Mouse (Mus musculus): ENCODE data around the gene Nop16. TPM values are rescaled to one million over a fixed set of nuclear protein-coding genes. Genes with fewer than 3 reads are reported as not detected.

Gene Nop16
- polyA plus RNA-seq, 1 experiment from 2014 or later, result 95.6 TPM

DNA sequence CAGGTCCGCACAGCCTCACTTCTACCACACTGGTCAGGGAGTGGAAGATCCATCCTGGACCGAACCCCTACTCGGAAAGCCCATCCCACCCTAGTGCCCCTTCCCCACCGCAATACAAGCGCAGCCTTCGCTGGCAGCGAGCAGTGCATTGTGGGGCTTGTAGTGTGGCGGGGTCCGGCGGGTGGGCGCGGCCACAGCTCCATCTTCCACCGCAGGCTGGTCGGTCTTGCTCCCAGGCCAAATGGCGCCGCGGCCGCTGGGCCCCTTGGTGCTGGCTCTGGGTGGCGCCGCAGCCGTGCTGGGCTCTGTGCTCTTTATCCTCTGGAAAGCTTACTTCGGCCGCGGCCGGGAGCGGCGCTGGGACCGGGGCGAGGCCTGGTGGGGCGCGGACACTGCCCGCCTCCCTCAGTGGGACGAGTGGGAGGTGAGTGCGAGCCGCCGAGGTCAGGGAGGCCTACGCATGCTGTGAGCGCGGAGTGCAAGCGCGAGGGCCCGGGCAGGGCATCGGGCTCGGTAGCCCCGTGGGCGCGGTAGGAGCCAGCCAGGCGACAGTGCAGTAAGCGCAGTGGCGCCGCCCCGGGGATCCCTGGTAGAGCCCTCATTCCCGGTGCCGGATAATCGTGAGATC is 14.9 kb downstream of the Nop16 start, which contains the start of gene Arl10:
Gene Arl10, plus strand, starts transcription at position 162 of the 628 bp plus-strand sequence.
- H3K27ac ChIP-seq (replicated peaks; ENCODE audit: low read depth, low read length), result peak within 1 kb of the TSS; percentile 22
- peak within 1 kb of the TSS; percentile 86 for H3K4me3 ChIP-seq (ENCODE audit: low read depth, low read length)
- peak within 1 kb of the TSS; percentile 90 for H3K4me2 ChIP-seq (ENCODE audit: low read depth, severe bottlenecking)
- H3K27me3 ChIP-seq (ENCODE audit: control insufficient read depth, insufficient read depth, low read length), result no peaks in the 10 kb centered on the region
- DNase-seq (ENCODE audit: low spot score), result peak; percentile 90
- peaks cover 4% of the 10 kb centered on the region; the same call in 1 of the 2 replicates for H3K4me1 ChIP-seq (ENCODE audit: control insufficient read depth, insufficient read depth, low read length)
- H3K36me3 ChIP-seq (ENCODE audit: control insufficient read depth, insufficient read depth, low read length), result peaks cover 10% of the 10 kb centered on the region
- peak within 1 kb of the TSS; percentile 78 for H3K9ac ChIP-seq (ENCODE audit: low read length)
- ATAC-seq (ENCODE audit: insufficient number of reproducible peaks, low FRiP score, low TSS enrichment, low read depth), result peak; percentile 88
- no peaks in the 10 kb centered on the region for H3K9me3 ChIP-seq (ENCODE audit: control insufficient read depth, low read length)
- under 1% methylated on average over 55 of the region's 55 CpGs for WGBS

DNA sequence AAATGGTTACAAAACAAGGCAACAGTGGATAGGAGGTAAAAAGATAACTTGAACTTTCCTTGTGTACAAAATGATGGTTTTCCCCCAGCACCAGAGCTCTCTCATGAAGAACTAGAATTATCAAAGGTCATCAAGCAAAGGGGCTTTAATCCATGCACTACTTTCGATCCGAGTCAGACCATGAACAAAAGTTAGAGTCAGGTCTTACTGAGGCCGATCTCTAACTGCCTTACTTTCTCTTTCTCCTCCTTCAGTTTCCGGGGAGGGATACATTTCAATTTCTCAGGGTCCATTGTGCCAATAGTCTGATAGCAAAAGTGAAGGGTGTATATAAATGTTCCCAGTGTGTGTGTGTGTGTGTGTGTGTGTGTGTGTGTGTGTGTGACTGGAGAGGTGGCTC is 17.3 kb downstream of the Nop16 start:
- 85% methylated on average over 4 of the region's 4 CpGs for WGBS
- no peaks in the 10 kb centered on the region for H3K27me3 ChIP-seq (ENCODE audit: control insufficient read depth, insufficient read depth, low read length)
- H3K27ac ChIP-seq (replicated peaks; ENCODE audit: low read depth, low read length), result no peak overlapping the region
- ATAC-seq (ENCODE audit: insufficient number of reproducible peaks, low FRiP score, low TSS enrichment, low read depth) (no peak), DNase-seq (ENCODE audit: low spot score) (no peak)
- no peak overlapping the region for H3K4me2 ChIP-seq (ENCODE audit: low read depth, severe bottlenecking)
- no peaks in the 10 kb centered on the region for H3K9me3 ChIP-seq (ENCODE audit: control insufficient read depth, low read length)
- peaks cover 3% of the 10 kb centered on the region; the same call in 1 of the 2 replicates for H3K36me3 ChIP-seq (ENCODE audit: control insufficient read depth, insufficient read depth, low read length)
- peaks cover 4% of the 10 kb centered on the region; the same call in 1 of the 2 replicates for H3K4me1 ChIP-seq (ENCODE audit: control insufficient read depth, insufficient read depth, low read length)
- H3K9ac ChIP-seq (ENCODE audit: low read length), result no peak overlapping the region
- H3K4me3 ChIP-seq (ENCODE audit: low read depth, low read length), result no peak overlapping the region

DNA sequence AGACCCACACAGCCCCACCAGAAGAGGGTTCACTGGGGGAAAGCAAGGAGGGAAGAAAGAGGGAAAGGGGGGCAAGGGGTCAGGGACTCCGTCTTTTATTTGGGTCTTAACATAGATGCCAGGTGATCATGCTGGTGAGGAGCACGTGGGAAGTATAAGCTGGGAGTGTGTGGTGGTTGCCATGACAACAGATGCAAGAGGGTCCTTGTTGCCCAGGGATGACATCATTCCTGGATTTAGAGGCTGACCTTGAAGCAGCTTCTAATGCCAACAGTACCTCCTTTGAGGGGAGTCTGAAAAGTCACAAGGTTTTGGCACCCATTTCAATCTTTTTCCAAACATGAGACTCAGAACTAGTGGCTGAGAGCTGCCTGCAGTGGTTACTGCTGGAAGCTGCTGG is 18.3 kb downstream of the Nop16 start:
- peaks cover 4% of the 10 kb centered on the region; the same call in 1 of the 2 replicates for H3K4me1 ChIP-seq (ENCODE audit: control insufficient read depth, insufficient read depth, low read length)
- DNase-seq (ENCODE audit: low spot score), result no peak
- H3K36me3 ChIP-seq (ENCODE audit: control insufficient read depth, insufficient read depth, low read length), result no peaks in the 10 kb centered on the region
- H3K4me2 ChIP-seq (ENCODE audit: low read depth, severe bottlenecking), result no peak overlapping the region
- no peak overlapping the region for H3K27ac ChIP-seq (replicated peaks; ENCODE audit: low read depth, low read length)
- H3K27me3 ChIP-seq (ENCODE audit: control insufficient read depth, insufficient read depth, low read length), result no peaks in the 10 kb centered on the region
- no peak overlapping the region for H3K4me3 ChIP-seq (ENCODE audit: low read depth, low read length)
- no peak for ATAC-seq (ENCODE audit: insufficient number of reproducible peaks, low FRiP score, low TSS enrichment, low read depth)
- H3K9me3 ChIP-seq (ENCODE audit: control insufficient read depth, low read length), result no peaks in the 10 kb centered on the region
- WGBS, result 49% methylated on average over 2 of the region's 2 CpGs
- no peak overlapping the region for H3K9ac ChIP-seq (ENCODE audit: low read length)

DNA sequence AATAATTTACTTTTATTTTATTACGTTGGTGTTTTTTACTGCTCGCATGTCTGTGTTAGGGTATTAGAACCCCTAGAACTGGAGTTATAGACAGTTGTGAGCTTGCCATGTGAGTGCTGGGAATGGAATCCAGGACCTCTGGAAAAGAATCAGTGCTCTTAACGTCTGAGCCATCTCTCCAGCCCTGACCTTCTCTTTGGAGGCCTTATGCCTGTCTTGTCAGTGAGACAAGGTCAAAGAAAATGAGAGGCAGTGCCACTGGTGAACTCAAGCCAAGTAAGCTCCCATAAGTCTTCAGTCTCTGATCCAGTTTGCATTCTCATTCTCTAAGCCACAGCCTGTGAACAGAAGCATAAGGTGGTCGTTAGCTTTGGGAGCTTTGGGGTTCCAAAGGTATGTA is 19.2 kb downstream of the Nop16 start:
- H3K4me2 ChIP-seq (ENCODE audit: low read depth, severe bottlenecking), result no peak overlapping the region
- H3K9ac ChIP-seq (ENCODE audit: low read length), result no peak overlapping the region
- H3K36me3 ChIP-seq (ENCODE audit: control insufficient read depth, insufficient read depth, low read length), result no peaks in the 10 kb centered on the region
- H3K4me1 ChIP-seq (ENCODE audit: control insufficient read depth, insufficient read depth, low read length), result peaks cover under 1% of the 10 kb centered on the region; the same call in 1 of the 2 replicates
- no peaks in the 10 kb centered on the region for H3K9me3 ChIP-seq (ENCODE audit: control insufficient read depth, low read length)
- H3K27ac ChIP-seq (replicated peaks; ENCODE audit: low read depth, low read length), result no peak overlapping the region
- no peaks in the 10 kb centered on the region for H3K27me3 ChIP-seq (ENCODE audit: control insufficient read depth, insufficient read depth, low read length)
- DNase-seq (ENCODE audit: low spot score), result no peak
- 72% methylated on average over 4 of the region's 4 CpGs for WGBS
- H3K4me3 ChIP-seq (ENCODE audit: low read depth, low read length), result no peak overlapping the region
- no peak for ATAC-seq (ENCODE audit: insufficient number of reproducible peaks, low FRiP score, low TSS enrichment, low read depth)

DNA sequence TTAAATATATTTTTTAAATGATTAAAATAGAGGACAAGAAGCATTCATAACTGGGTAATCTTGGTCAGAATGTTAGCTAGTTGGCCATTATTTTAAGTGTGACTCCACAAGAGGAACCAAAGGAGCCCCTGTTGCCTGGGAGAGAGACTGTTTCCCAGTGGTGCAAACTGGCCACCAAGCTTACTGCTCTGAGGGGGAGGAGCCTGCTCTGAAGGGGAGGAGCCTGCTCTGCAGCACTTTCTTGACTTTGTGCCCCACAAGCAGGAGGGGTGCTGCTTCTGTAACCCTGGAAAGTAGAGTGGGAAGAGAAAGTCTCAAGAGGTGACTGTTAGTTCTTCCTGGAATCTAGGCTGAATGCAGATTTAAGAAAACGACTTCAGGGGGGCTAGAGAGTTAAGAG is 20.6 kb downstream of the Nop16 start:
- 42% methylated on average over 1 of the region's 1 CpGs for WGBS
- H3K4me3 ChIP-seq (ENCODE audit: low read depth, low read length), result no peak overlapping the region
- H3K27ac ChIP-seq (replicated peaks; ENCODE audit: low read depth, low read length), result no peak overlapping the region
- H3K27me3 ChIP-seq (ENCODE audit: control insufficient read depth, insufficient read depth, low read length), result no peaks in the 10 kb centered on the region
- H3K36me3 ChIP-seq (ENCODE audit: control insufficient read depth, insufficient read depth, low read length), result no peaks in the 10 kb centered on the region
- DNase-seq (ENCODE audit: low spot score), result no peak
- H3K4me1 ChIP-seq (ENCODE audit: control insufficient read depth, insufficient read depth, low read length), result peaks cover 1% of the 10 kb centered on the region
- H3K4me2 ChIP-seq (ENCODE audit: low read depth, severe bottlenecking), result no peak overlapping the region
- ATAC-seq (ENCODE audit: insufficient number of reproducible peaks, low FRiP score, low TSS enrichment, low read depth), result no peak
- H3K9me3 ChIP-seq (ENCODE audit: control insufficient read depth, low read length), result no peaks in the 10 kb centered on the region
- no peak overlapping the region for H3K9ac ChIP-seq (ENCODE audit: low read length)

DNA sequence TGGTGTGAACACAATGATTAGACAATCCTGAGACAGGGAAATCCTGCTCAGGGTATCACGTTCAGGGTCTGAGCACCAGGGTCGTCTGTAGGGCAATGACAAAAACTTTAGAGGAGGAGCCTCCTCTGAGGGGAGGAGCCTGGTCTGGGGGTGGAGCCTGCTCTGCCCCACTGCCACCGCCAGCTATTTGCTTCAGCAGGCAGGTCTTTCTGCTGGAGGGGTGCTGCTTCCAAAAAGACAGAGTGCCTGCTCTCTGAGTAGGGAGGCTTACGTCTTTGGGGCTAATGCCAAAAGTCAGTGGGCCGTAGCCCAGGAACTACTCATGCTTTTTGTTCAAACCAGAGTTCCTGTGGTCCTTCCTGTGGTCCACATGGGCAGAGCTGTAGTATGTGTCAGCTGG is 21.5 kb downstream of the Nop16 start:
- Histone ChIP-seq H3K4me1 (ENCODE audit: control insufficient read depth, insufficient read depth, low read length) (peaks cover 6% of the 10 kb centered on the region), H3K36me3 (ENCODE audit: control insufficient read depth, insufficient read depth, low read length) (no peaks in the 10 kb centered on the region), H3K4me3 (ENCODE audit: low read depth, low read length) (no peak overlapping the region), H3K27me3 (ENCODE audit: control insufficient read depth, insufficient read depth, low read length) (no peaks in the 10 kb centered on the region), H3K9me3 (ENCODE audit: control insufficient read depth, low read length) (no peaks in the 10 kb centered on the region), H3K9ac (ENCODE audit: low read length) (no peak overlapping the region), H3K27ac (replicated peaks; ENCODE audit: low read depth, low read length) (no peak overlapping the region), H3K4me2 (ENCODE audit: low read depth, severe bottlenecking) (no peak overlapping the region)
- WGBS, result 42% methylated on average over 5 of the region's 5 CpGs
- no peak for ATAC-seq (ENCODE audit: insufficient number of reproducible peaks, low FRiP score, low TSS enrichment, low read depth)
- DNase-seq (ENCODE audit: low spot score), result no peak

DNA sequence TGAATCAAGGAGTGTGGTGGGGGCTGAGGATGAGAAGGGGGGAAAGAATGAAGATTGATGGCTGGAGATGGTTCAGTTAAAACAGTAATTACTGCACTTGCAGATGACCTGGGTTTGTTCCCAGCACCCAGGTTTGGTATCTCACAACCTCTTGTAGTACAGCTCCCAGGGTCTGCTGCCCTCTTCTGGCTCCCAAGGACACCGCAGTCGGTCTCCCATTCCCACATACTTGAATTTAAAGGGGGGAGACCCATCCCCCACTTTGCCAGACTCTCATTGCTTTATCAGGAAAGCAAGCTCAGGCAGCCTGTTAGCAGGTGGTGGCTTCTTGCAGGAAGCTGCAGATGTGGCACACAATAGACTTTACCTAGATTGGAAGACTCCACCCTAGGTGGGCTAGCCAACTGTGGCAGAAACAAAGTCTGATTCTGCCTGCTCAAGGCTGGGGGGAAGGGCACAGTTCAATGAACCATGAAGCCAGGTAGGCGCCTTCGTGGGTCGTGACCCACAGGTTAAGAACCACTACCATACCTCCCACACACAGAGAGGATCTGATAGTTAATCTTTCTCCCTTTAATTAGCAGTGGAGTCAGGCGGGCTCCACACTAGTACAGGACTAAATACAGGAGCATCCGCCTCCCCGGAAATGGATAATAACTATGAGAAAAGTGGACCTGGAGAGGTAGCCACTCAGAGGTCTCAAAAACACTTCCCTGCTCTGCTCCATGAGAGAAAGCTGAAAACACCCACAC is 24.1 kb downstream of the Nop16 start:
- Histone ChIP-seq H3K9ac (ENCODE audit: low read length) (no peak overlapping the region), H3K27me3 (ENCODE audit: control insufficient read depth, insufficient read depth, low read length) (no peaks in the 10 kb centered on the region), H3K4me3 (ENCODE audit: low read depth, low read length) (peak overlapping the region; percentile 93), H3K36me3 (ENCODE audit: control insufficient read depth, insufficient read depth, low read length) (0 out of 2 replicates have a peak, but pooled peaks cover 3% of the 10 kb centered on the region), H3K4me2 (ENCODE audit: low read depth, severe bottlenecking) (peak overlapping the region; percentile 37; the same call in 1 of the 2 replicates), H3K4me1 (ENCODE audit: control insufficient read depth, insufficient read depth, low read length) (peaks cover 6% of the 10 kb centered on the region), H3K27ac (replicated peaks; ENCODE audit: low read depth, low read length) (no peak overlapping the region), H3K9me3 (ENCODE audit: control insufficient read depth, low read length) (no peaks in the 10 kb centered on the region)
- ATAC-seq (ENCODE audit: insufficient number of reproducible peaks, low FRiP score, low TSS enrichment, low read depth) (0 out of 2 replicates have a peak, but pooled peaks have one; percentile 8), DNase-seq (ENCODE audit: low spot score) (peak; percentile 60)
- 48% methylated on average over 8 of the region's 8 CpGs for WGBS

DNA sequence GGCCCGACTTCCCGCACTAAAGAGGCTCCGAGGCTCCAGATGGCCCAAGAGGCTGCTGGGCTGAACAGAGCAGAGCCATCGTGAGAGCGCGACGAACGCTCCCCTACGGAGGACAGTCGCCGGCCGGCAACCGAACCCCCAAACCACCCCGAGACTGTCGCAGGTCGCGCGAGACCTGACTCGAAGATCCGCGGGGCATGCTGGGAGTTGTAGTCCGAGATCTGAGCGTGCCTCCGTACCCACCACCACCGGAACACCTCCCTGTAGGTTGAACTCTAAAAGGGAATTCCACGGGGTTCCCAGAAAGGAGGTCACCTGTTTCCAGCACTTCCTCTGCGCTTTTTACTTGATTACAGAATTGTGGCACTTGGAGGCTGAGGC is 24.7 kb downstream of the Nop16 start, which contains the start of gene 4833439L19Rik:
Gene 4833439L19Rik, minus strand, starts transcription at position 235 of the 381 bp plus-strand sequence.
- no peaks in the 10 kb centered on the region for H3K27me3 ChIP-seq (ENCODE audit: control insufficient read depth, insufficient read depth, low read length)
- peak within 1 kb of the TSS; percentile 96 for H3K9ac ChIP-seq (ENCODE audit: low read length)
- no peaks in the 10 kb centered on the region for H3K9me3 ChIP-seq (ENCODE audit: control insufficient read depth, low read length)
- H3K4me1 ChIP-seq (ENCODE audit: control insufficient read depth, insufficient read depth, low read length), result peaks cover 6% of the 10 kb centered on the region
- ATAC-seq (ENCODE audit: insufficient number of reproducible peaks, low FRiP score, low TSS enrichment, low read depth), result peak; percentile 89
- peaks cover 3% of the 10 kb centered on the region; the same call in 1 of the 2 replicates for H3K36me3 ChIP-seq (ENCODE audit: control insufficient read depth, insufficient read depth, low read length)
- WGBS, result 0% methylated on average over 27 of the region's 27 CpGs
- peak; percentile 97 for DNase-seq (ENCODE audit: low spot score)
- H3K4me3 ChIP-seq (ENCODE audit: low read depth, low read length), result peak within 1 kb of the TSS; percentile 93
- H3K27ac ChIP-seq (replicated peaks; ENCODE audit: low read depth, low read length), result no peak within 1 kb of the TSS
- H3K4me2 ChIP-seq (ENCODE audit: low read depth, severe bottlenecking), result peak within 1 kb of the TSS; percentile 63

Measured in limb, embryonic 11.5 days (tissue).